ENCODE assay signal across 1 mouse cellular context in genomic region chr10:79985334-79986231, GRCm38 (mm10).
TF ChIP-seq lines count a peak whose summit lies in the region.

No protein-coding gene starts in this region.

TF ChIP-seq in CH12.LX, 34 proteins besides CTCF, POLR2A, EP300 and RAD21 (continued from another document):
- TF ChIP-seq MAFK (IDR thresholded peaks at IDR 0.05; ENCODE audit: insufficient replicate concordance, low read length) (peak; percentile 93), RCOR1 (conservative IDR thresholded peaks at IDR 0.05; ENCODE audit: low read depth, low read length) (no peak), ETS1 (conservative IDR thresholded peaks at IDR 0.05; ENCODE audit: low read depth, low read length) (no peak; the same call in 1 of the 2 replicates), POLR2AphosphoS2 (IDR thresholded peaks at IDR 0.05; ENCODE audit: low read depth, low read length) (no peak), NRF1 (IDR thresholded peaks at IDR 0.05; ENCODE audit: low read depth, low read length) (peak; percentile 66), JUND (conservative IDR thresholded peaks at IDR 0.05; ENCODE audit: low read depth, low read length) (0 out of 2 replicates have a peak, but pooled peaks have one; percentile 36), MXI1 (IDR thresholded peaks at IDR 0.05; ENCODE audit: low read depth, low read length) (no peak; the same call in 1 of the 2 replicates), MEF2A (IDR thresholded peaks at IDR 0.05; ENCODE audit: borderline replicate concordance, low read depth, low read length) (peak; percentile 48; the same call in 1 of the 2 replicates), E2F4 (IDR thresholded peaks at IDR 0.05; ENCODE audit: insufficient replicate concordance, low read depth, low read length) (0 out of 2 replicates have a peak, but pooled peaks have one; percentile 67), ZC3H11A (IDR thresholded peaks at IDR 0.05; ENCODE audit: low read depth, low read length) (no peak), ZMIZ1 (IDR thresholded peaks at IDR 0.05; ENCODE audit: low read depth, low read length) (0 out of 2 replicates have a peak, but pooled peaks have one; percentile 37), ELF1 (IDR thresholded peaks at IDR 0.05; ENCODE audit: low read depth, low read length) (peak; percentile 71), USF2 (conservative IDR thresholded peaks at IDR 0.05; ENCODE audit: low read depth, low read length) (no peak), HCFC1 (IDR thresholded peaks at IDR 0.05; ENCODE audit: low read depth, low read length) (no peak; the same call in 1 of the 2 replicates), CHD2 (IDR thresholded peaks at IDR 0.05; ENCODE audit: low read length) (no peak), UBTF (IDR thresholded peaks at IDR 0.05; ENCODE audit: low read depth, low read length) (no peak), SMC3 (IDR thresholded peaks at IDR 0.05; ENCODE audit: low read depth, low read length) (no peak), ZNF384 (IDR thresholded peaks at IDR 0.05; ENCODE audit: low read depth, low read length) (peak; percentile 89), CHD1 (IDR thresholded peaks at IDR 0.05; ENCODE audit: low read depth, low read length) (no peak), GABPA (IDR thresholded peaks at IDR 0.05; ENCODE audit: insufficient replicate concordance, low read depth, low read length) (no peak), TCF12 (IDR thresholded peaks at IDR 0.05; ENCODE audit: low read depth, low read length) (no peak; the same call in 1 of the 2 replicates), MAZ (IDR thresholded peaks at IDR 0.05; ENCODE audit: low read depth, low read length) (peak; percentile 59), BHLHE40 (IDR thresholded peaks at IDR 0.05; ENCODE audit: low read depth, low read length) (no peak; the same call in 1 of the 2 replicates), IRF4 (IDR thresholded peaks at IDR 0.05; ENCODE audit: low read depth, low read length) (no peak), USF1 (IDR thresholded peaks at IDR 0.05; ENCODE audit: low read depth, low read length) (no peak), MYC (IDR thresholded peaks at IDR 0.05; ENCODE audit: low read depth, low read length) (no peak), JUN (IDR thresholded peaks at IDR 0.05; ENCODE audit: insufficient read depth, low read depth, low read length) (no peak), NELFE (IDR thresholded peaks at IDR 0.05; ENCODE audit: low read depth, low read length) (peak; percentile 43; the same call in 1 of the 2 replicates), SIN3A (IDR thresholded peaks at IDR 0.05; ENCODE audit: low read length) (peak; percentile 73), MAX (IDR thresholded peaks at IDR 0.05; ENCODE audit: low read length) (no peak), KAT2A (IDR thresholded peaks at IDR 0.05; ENCODE audit: insufficient replicate concordance, low read length) (no peak)
